9 mouse cellular contexts compared by ENCODE assay signal in genomic region chr12:112498683-112499082, GRCm38 (mm10). TPM values are rescaled to one million over a fixed set of nuclear protein-coding genes. Genes with fewer than 3 reads are reported as not detected.
DNase-seq lines count a peak whose midpoint lies in the region; ATAC-seq and TF ChIP-seq lines count a peak whose summit lies in the region.
"Had no signal": no experiment of that assay in that cellular context is flagged by ENCODE, and none has a peak within 500 bp of the region (broad histone marks: within the 10 kb centered on the region; RNA-seq: fewer than 3 reads in every experiment).

No protein-coding gene starts in this region.

- H3K4me2 ChIP-seq in hindbrain, embryonic 11.5 days (replicated peaks; ENCODE audit: low read depth, low read length) = no peak overlapping the region
- no peak overlapping the region for H3K4me2 ChIP-seq in hindbrain, embryonic 14.5 days (replicated peaks)
- no peak overlapping the region for H3K4me2 ChIP-seq in stomach, embryonic 14.5 days (replicated peaks; ENCODE audit: low read depth, low read length)
- H3K4me2 ChIP-seq in intestine, embryonic 16.5 days (ENCODE audit: low read depth, low read length) = no peak overlapping the region
- no peak overlapping the region for H3K4me2 ChIP-seq in hindbrain, embryonic 13.5 days
- H3K4me2 ChIP-seq: limb, embryonic 15.5 days had no signal

- peak; percentile 36 for DNase-seq in hindbrain, embryonic 11.5 days (ENCODE audit: low spot score)
- no peak for DNase-seq in hindbrain, embryonic 14.5 days (ENCODE audit: low spot score)
- DNase-seq in spleen, adult 2 months (ENCODE audit: low read depth in 1 of 2, low spot score in 2 of 2) = no peak
- no peak for DNase-seq in spleen, postnatal 4 days (ENCODE audit: low spot score in 2 of 2)

- no peaks in the 10 kb centered on the region for H3K27me3 ChIP-seq in hindbrain, embryonic 11.5 days (ENCODE audit: control insufficient read depth, insufficient read depth, low read length)
- no peaks in the 10 kb centered on the region for H3K27me3 ChIP-seq in hindbrain, embryonic 14.5 days (ENCODE audit: control insufficient read depth, insufficient read depth, low read length)
- no peaks in the 10 kb centered on the region for H3K27me3 ChIP-seq in spleen, adult 2 months (ENCODE audit: control insufficient read depth, insufficient read depth, low read length)
- H3K27me3 ChIP-seq in stomach, embryonic 14.5 days (ENCODE audit: control insufficient read depth, insufficient read depth, low read length) = no peaks in the 10 kb centered on the region
- no peaks in the 10 kb centered on the region for H3K27me3 ChIP-seq in intestine, embryonic 16.5 days (replicated peaks; ENCODE audit: control insufficient read depth, insufficient read depth, low read length)
- H3K27me3 ChIP-seq in hindbrain, embryonic 13.5 days = peaks cover 35% of the 10 kb centered on the region; the same call in 1 of the 2 replicates

- no peak for ATAC-seq in hindbrain, embryonic 11.5 days (ENCODE audit: low FRiP score)
- no peak for ATAC-seq in hindbrain, embryonic 14.5 days (ENCODE audit: low FRiP score)
- 0 out of 2 replicates have a peak, but pooled peaks have one; percentile 33 for ATAC-seq in stomach, embryonic 14.5 days (ENCODE audit: insufficient number of reproducible peaks, insufficient read depth, low FRiP score, low read depth)
- ATAC-seq in intestine, embryonic 16.5 days = no peak
- no peak for ATAC-seq in hindbrain, embryonic 13.5 days (ENCODE audit: low FRiP score)

- no peak for TF ChIP-seq POLR2A in spleen, adult 2 months (IDR thresholded peaks at IDR 0.05; ENCODE audit: low read depth, low read length)
- no peak for TF ChIP-seq POLR2A in embryonic fibroblast, embryonic 13.5 days (IDR thresholded peaks at IDR 0.05; ENCODE audit: low read depth, low read length)

- peak; percentile 7; the same call in 1 of the 2 replicates for TF ChIP-seq CTCF in spleen, adult 2 months (IDR thresholded peaks at IDR 0.05; ENCODE audit: extremely low read depth, insufficient read depth, insufficient read length, insufficient replicate concordance)
- TF ChIP-seq CTCF in embryonic fibroblast, embryonic 13.5 days (IDR thresholded peaks at IDR 0.05; ENCODE audit: borderline replicate concordance, insufficient read depth, low read length) = peak; percentile 43; the same call in 1 of the 2 replicates

- no peaks in the 10 kb centered on the region for H3K4me1 ChIP-seq in hindbrain, embryonic 11.5 days (replicated peaks; ENCODE audit: control insufficient read depth, insufficient read depth, low read length)
- no peaks in the 10 kb centered on the region for H3K4me1 ChIP-seq in hindbrain, embryonic 14.5 days (replicated peaks; ENCODE audit: control insufficient read depth, insufficient read depth, low read length)
- no peaks in the 10 kb centered on the region for H3K4me1 ChIP-seq in spleen, adult 2 months (ENCODE audit: control insufficient read depth, insufficient read depth, insufficient read length)
- no peaks in the 10 kb centered on the region for H3K4me1 ChIP-seq in embryonic fibroblast, embryonic 13.5 days (ENCODE audit: control insufficient read depth, insufficient read depth, low read length)
- H3K4me1 ChIP-seq in stomach, embryonic 14.5 days (ENCODE audit: control insufficient read depth, insufficient read depth, low read length) = no peaks in the 10 kb centered on the region
- no peaks in the 10 kb centered on the region for H3K4me1 ChIP-seq in intestine, embryonic 16.5 days (ENCODE audit: control insufficient read depth, insufficient read depth, low read length)
- peaks cover 10% of the 10 kb centered on the region for H3K4me1 ChIP-seq in hindbrain, embryonic 13.5 days (replicated peaks)
- H3K4me1 ChIP-seq: limb, embryonic 15.5 days had no signal

- H3K9me3 ChIP-seq in hindbrain, embryonic 11.5 days (ENCODE audit: control insufficient read depth, low read length) = no peaks in the 10 kb centered on the region
- no peaks in the 10 kb centered on the region for H3K9me3 ChIP-seq in hindbrain, embryonic 14.5 days (ENCODE audit: control insufficient read depth, low read length)
- no peaks in the 10 kb centered on the region for H3K9me3 ChIP-seq in stomach, embryonic 14.5 days (ENCODE audit: control insufficient read depth, low read depth, low read length)
- no peaks in the 10 kb centered on the region for H3K9me3 ChIP-seq in intestine, embryonic 16.5 days (ENCODE audit: control insufficient read depth, low read length)
- no peaks in the 10 kb centered on the region for H3K9me3 ChIP-seq in hindbrain, embryonic 13.5 days
- H3K9me3 ChIP-seq: limb, embryonic 15.5 days had no signal

- no peak overlapping the region for H3K27ac ChIP-seq in hindbrain, embryonic 11.5 days (ENCODE audit: low read depth, low read length)
- no peak overlapping the region for H3K27ac ChIP-seq in hindbrain, embryonic 14.5 days
- H3K27ac ChIP-seq in spleen, adult 2 months (ENCODE audit: insufficient read depth, low read length) = no peak overlapping the region
- no peak overlapping the region for H3K27ac ChIP-seq in embryonic fibroblast, embryonic 13.5 days (ENCODE audit: insufficient read depth, low read length)
- H3K27ac ChIP-seq in stomach, embryonic 14.5 days (ENCODE audit: low read length) = no peak overlapping the region
- no peak overlapping the region for H3K27ac ChIP-seq in intestine, embryonic 16.5 days (ENCODE audit: low read length)
- H3K27ac ChIP-seq in hindbrain, embryonic 13.5 days = no peak overlapping the region
- H3K27ac ChIP-seq: limb, embryonic 15.5 days had no signal

- H3K36me3 ChIP-seq in hindbrain, embryonic 11.5 days (ENCODE audit: control insufficient read depth, insufficient read depth, low read length) = no peaks in the 10 kb centered on the region
- H3K36me3 ChIP-seq in hindbrain, embryonic 14.5 days (replicated peaks; ENCODE audit: control insufficient read depth, insufficient read depth) = no peaks in the 10 kb centered on the region; the same call in none of the 2 replicates
- no peaks in the 10 kb centered on the region for H3K36me3 ChIP-seq in spleen, adult 2 months (ENCODE audit: control insufficient read depth, insufficient read depth, low read length)
- no peaks in the 10 kb centered on the region for H3K36me3 ChIP-seq in stomach, embryonic 14.5 days (ENCODE audit: control insufficient read depth, insufficient read depth, low read length)
- no peaks in the 10 kb centered on the region for H3K36me3 ChIP-seq in intestine, embryonic 16.5 days (ENCODE audit: control insufficient read depth, insufficient read depth, low read length)
- H3K36me3 ChIP-seq in hindbrain, embryonic 13.5 days = peaks cover 13% of the 10 kb centered on the region
- H3K36me3 ChIP-seq: limb, embryonic 15.5 days had no signal

- H3K4me3 ChIP-seq in hindbrain, embryonic 11.5 days (ENCODE audit: low read depth, low read length) = no peak overlapping the region
- H3K4me3 ChIP-seq in hindbrain, embryonic 14.5 days (replicated peaks; ENCODE audit: low read length) = no peak overlapping the region
- no peak overlapping the region for H3K4me3 ChIP-seq in spleen, adult 2 months (ENCODE audit: extremely low read depth, insufficient read depth, insufficient read length)
- no peak overlapping the region for H3K4me3 ChIP-seq in embryonic fibroblast, embryonic 13.5 days (ENCODE audit: insufficient read depth, low read length)
- no peak overlapping the region for H3K4me3 ChIP-seq in stomach, embryonic 14.5 days (ENCODE audit: low read depth, low read length)
- H3K4me3 ChIP-seq in intestine, embryonic 16.5 days (ENCODE audit: low read length) = no peak overlapping the region
- no peak overlapping the region for H3K4me3 ChIP-seq in hindbrain, embryonic 13.5 days
- H3K4me3 ChIP-seq: limb, embryonic 15.5 days had no signal

- WGBS in hindbrain, embryonic 11.5 days = 42% methylated on average over 11 of the region's 11 CpGs
- WGBS in hindbrain, embryonic 14.5 days = 41% methylated on average over 11 of the region's 11 CpGs
- WGBS in spleen, adult 2 months = 26% methylated on average over 11 of the region's 11 CpGs
- WGBS in stomach, embryonic 14.5 days = 36% methylated on average over 11 of the region's 11 CpGs
- 27% methylated on average over 11 of the region's 11 CpGs for WGBS in intestine, embryonic 16.5 days
- WGBS in hindbrain, embryonic 13.5 days = 43% methylated on average over 11 of the region's 11 CpGs

- H3K9ac ChIP-seq in hindbrain, embryonic 11.5 days (ENCODE audit: low read depth, low read length) = no peak overlapping the region
- H3K9ac ChIP-seq in hindbrain, embryonic 14.5 days = no peak overlapping the region
- no peak overlapping the region for H3K9ac ChIP-seq in stomach, embryonic 14.5 days (replicated peaks; ENCODE audit: low read depth, low read length)
- no peak overlapping the region for H3K9ac ChIP-seq in intestine, embryonic 16.5 days (ENCODE audit: low read depth, low read length)
- H3K9ac ChIP-seq in hindbrain, embryonic 13.5 days = no peak overlapping the region
- H3K9ac ChIP-seq: limb, embryonic 15.5 days had no signal

RNA-seq across cellular contexts. Expression of gene A530016L24Rik, which starts 9.4 kb away (rescaled TPM):
- not detected in 2 replicates for polyA plus RNA-seq in hindbrain, embryonic 11.5 days (2014; fragmentation: Nextera tagmentation; extraction: Ambion mirVana)
- polyA plus RNA-seq in hindbrain, embryonic 14.5 days (2014; fragmentation: Nextera tagmentation; extraction: Ambion mirVana) = 0.18 and 0.19 TPM in 2 replicates
- 0.39 and 0.53 TPM in 2 replicates for polyA plus RNA-seq in spleen, adult 2 months (2012; rRNA removed)
- polyA plus RNA-seq in embryonic fibroblast, embryonic 13.5 days (2011; ENCODE audit: insufficient read length, low read depth, missing spikeins) = not detected in 2 replicates
- polyA plus RNA-seq in stomach, embryonic 14.5 days (2014; fragmentation: Nextera tagmentation; extraction: Ambion mirVana) = 0.27 and 0.30 TPM in 2 replicates
- 0.10 and 0.18 TPM in 2 replicates for polyA plus RNA-seq in intestine, embryonic 16.5 days (2015; fragmentation: Nextera tagmentation; extraction: Ambion mirVana)
- 0.12 TPM in 1 of 2 replicates, not detected in the other for polyA plus RNA-seq in hindbrain, embryonic 13.5 days (2015; fragmentation: Nextera tagmentation; extraction: Ambion mirVana)

RNA-seq across cellular contexts. Expression of gene Tmem179, which starts 17.9 kb away (rescaled TPM):
- polyA plus RNA-seq in hindbrain, embryonic 11.5 days (2014; fragmentation: Nextera tagmentation; extraction: Ambion mirVana) = 6.0 and 7.0 TPM in 2 replicates
- polyA plus RNA-seq in hindbrain, embryonic 14.5 days (2014; fragmentation: Nextera tagmentation; extraction: Ambion mirVana) = 64.6 and 72.2 TPM in 2 replicates
- 0.02 TPM in 1 of 2 replicates, not detected in the other for polyA plus RNA-seq in spleen, adult 2 months (2012; rRNA removed)
- 0.77 and 1.0 TPM in 2 replicates for polyA plus RNA-seq in embryonic fibroblast, embryonic 13.5 days (2011; ENCODE audit: insufficient read length, low read depth, missing spikeins)
- polyA plus RNA-seq in stomach, embryonic 14.5 days (2014; fragmentation: Nextera tagmentation; extraction: Ambion mirVana) = 2.1 and 2.7 TPM in 2 replicates
- 2.5 and 2.8 TPM in 2 replicates for polyA plus RNA-seq in intestine, embryonic 16.5 days (2015; fragmentation: Nextera tagmentation; extraction: Ambion mirVana)
- 40.8 and 44.4 TPM in 2 replicates for polyA plus RNA-seq in hindbrain, embryonic 13.5 days (2015; fragmentation: Nextera tagmentation; extraction: Ambion mirVana)
